Mouse (Mus musculus) heart, embryonic 10.5 days (tissue): ENCODE measurements around the gene Cdk20. TPM values are rescaled to one million over a fixed set of nuclear protein-coding genes. Genes with fewer than 3 reads are reported as not detected.

Experiments
- DNase-seq: peaks from one replicate; pipeline ENCODE4 v3.0.0-alpha.2; 2017; ENCODE audit warnings: low spot score
- H3K27ac ChIP-seq: fragments of 300-500 bp; sonication (generic); 2 replicates; pipeline ENCODE4 v1.5.1; 2016; ENCODE audit warnings: mild to moderate bottlenecking
- H3K27me3 ChIP-seq: fragments of 300-500 bp; sonication (generic); 2 replicates; pipeline ENCODE4 v1.6.1; 2016; ENCODE audit warnings: mild to moderate bottlenecking; ENCODE audit not compliant: poor library complexity, insufficient read depth, severe bottlenecking
- H3K36me3 ChIP-seq: fragments of 300-500 bp; sonication (generic); 2 replicates; pipeline ENCODE4 v1.6.1; 2016; ENCODE audit warnings: mild to moderate bottlenecking, moderate library complexity
- H3K4me1 ChIP-seq: fragments of 300-500 bp; sonication (generic); 2 replicates; pipeline ENCODE4 v1.6.1; 2016; ENCODE audit warnings: mild to moderate bottlenecking
- H3K4me3 ChIP-seq: fragments of 300-500 bp; sonication (generic); 2 replicates; pipeline ENCODE4 v1.5.1; 2016; ENCODE audit warnings: mild to moderate bottlenecking, moderate library complexity
- H3K9me3 ChIP-seq: fragments of 300-500 bp; sonication (generic); 2 replicates; pipeline ENCODE4 v1.6.1; 2016; ENCODE audit warnings: mild to moderate bottlenecking, moderate library complexity
- WGBS: fragments of 180-500 bp; shearing (Covaris S2); methylation state at CpG from one replicate; pipeline ENCODE4 v1.1.7; 2016; 5-methylcytosine and 5-hydroxymethylcytosine counted together
- polyA plus RNA-seq: library from polyadenylated mRNA; unstranded; fragments of >200 nt; fragmentation: Nextera tagmentation; extraction: Ambion mirVana; gene quantifications from 2 replicates; pipeline ENCODE4 v1.2.1, GENCODE M21; 2016

The Cdk20 gene
- 4.1 and 6.2 TPM in 2 replicates for polyA plus RNA-seq

DNA sequence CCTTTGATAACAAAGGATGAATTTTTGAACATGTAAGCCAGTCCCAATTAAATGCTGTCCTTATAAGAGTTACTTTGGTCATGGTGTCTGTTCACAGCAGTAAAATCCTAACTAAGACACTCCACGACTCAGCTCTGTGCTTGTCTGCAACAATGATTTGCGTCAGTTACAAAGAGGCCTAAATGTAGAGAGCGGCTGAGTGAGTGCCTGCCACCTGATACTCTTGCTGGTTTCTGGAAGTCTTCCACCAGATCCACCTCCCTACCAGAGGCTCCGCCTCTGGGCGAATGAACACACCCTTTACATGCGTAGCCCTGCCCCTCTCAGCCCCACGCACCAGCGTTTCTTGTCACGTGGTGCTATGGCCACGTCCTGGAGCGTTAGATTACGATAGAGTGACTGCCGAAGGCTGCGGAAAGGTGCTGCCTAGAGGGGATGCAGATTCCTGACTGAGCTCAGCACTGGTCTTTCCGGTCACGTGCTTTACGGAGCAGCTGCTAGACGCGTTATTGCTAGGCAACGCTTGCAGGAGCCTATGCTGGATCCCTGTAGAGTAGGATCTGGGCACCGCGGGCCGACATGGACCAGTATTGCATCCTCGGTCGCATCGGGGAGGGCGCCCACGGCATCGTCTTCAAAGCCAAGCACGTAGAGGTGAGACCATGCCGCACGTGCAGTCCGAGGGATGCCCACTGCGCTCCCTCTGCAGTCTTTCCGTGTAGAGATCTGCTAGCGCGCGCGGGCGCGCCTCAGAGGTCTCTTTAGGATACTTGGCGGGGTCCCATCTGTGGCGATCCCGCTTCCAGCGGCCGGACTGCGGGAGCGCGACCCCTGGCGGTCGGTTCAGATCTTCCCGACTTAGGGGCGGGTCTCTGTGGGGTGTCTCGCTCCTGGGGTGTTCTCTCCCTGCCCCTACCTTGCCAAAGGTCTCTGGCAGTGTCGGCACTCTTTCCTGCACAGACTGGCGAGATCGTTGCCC, at the start of gene Cdk20:
Gene Cdk20, plus strand, starts transcription at position 298 of the 979 bp plus-strand sequence.
- Histone ChIP-seq H3K4me3 (peak within 1 kb of the TSS; percentile 66), H3K4me1 (peaks cover 9% of the 10 kb centered on the region), H3K36me3 (no peaks in the 10 kb centered on the region), H3K9me3 (no peaks in the 10 kb centered on the region), H3K27me3 (no peaks in the 10 kb centered on the region), H3K27ac (peak within 1 kb of the TSS; percentile 79)
- DNase-seq = peak; percentile 99
- under 1% methylated on average over 57 of the region's 57 CpGs for WGBS

DNA sequence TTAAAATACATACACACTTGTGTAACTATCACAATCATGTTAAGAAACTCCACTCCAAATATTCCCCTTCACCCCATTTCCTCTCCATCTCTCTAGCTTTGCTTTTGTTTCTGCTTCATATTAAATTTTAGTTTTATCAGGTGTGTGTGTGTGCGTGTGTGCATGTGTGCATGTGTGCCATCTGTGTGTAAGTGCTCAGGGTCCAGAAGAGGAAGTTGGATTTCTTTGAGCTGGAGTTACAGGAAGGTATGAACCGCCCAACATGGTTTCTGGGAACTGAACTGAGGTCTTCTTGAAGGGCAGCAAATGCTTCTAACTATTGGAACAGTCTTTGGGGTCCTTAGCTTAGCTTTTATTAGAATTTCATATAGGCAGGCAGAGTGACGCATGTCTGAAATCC, 47.2 kb upstream of the Cdk20 start:
- Histone ChIP-seq H3K27ac (no peak overlapping the region), H3K27me3 (no peaks in the 10 kb centered on the region), H3K4me1 (peaks cover 7% of the 10 kb centered on the region; the same call in 1 of the 2 replicates), H3K4me3 (no peak overlapping the region), H3K36me3 (no peaks in the 10 kb centered on the region), H3K9me3 (no peaks in the 10 kb centered on the region)
- DNase-seq = no peak
- WGBS = 81% methylated on average over 3 of the region's 3 CpGs

DNA sequence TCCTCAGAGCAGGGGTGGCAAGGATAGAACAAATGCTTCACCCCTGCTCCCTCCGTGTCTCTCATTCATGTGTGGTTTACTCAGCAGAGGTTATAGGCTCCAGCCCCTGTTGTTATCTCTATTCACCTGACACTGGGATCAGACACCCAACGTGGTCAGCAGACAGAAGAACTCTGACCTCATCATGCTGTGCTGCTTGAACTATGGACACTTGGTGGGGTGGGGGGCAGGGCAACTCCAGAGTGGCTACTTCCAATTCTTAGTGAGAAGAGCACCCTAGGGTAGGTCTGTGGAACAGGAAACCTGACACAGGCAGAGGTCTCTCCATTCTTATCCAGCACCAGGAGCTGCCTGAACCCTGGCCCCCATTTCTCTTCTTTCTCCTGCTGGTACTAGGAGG, 46.1 kb upstream of the Cdk20 start:
- no peak for DNase-seq
- H3K4me3 ChIP-seq = no peak overlapping the region
- H3K27ac ChIP-seq = no peak overlapping the region
- H3K4me1 ChIP-seq = peaks cover 7% of the 10 kb centered on the region; the same call in 1 of the 2 replicates
- H3K9me3 ChIP-seq = no peaks in the 10 kb centered on the region
- 25% methylated on average over 2 of the region's 2 CpGs for WGBS
- H3K36me3 ChIP-seq = no peaks in the 10 kb centered on the region
- H3K27me3 ChIP-seq = no peaks in the 10 kb centered on the region

DNA sequence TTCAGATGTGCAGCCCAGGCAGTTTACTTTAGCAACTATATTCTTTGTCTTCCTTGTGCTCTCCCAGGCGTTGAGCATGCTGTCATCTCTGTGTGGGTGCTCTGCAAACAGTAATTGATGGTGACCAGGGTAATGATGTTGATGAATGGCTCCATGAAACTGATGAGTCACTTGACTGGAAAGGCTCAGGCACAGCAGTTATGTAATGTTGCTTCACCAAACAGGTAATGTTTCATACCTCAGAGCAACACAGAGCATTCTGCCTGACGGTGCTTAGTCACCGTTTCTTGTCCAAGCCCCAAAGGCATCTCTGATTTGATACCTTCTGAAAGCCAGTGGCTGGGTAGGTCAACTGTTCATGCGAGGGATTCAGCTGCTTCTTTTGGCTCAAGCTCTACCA, 43.7 kb upstream of the Cdk20 start:
- H3K9me3 ChIP-seq = no peaks in the 10 kb centered on the region
- H3K27ac ChIP-seq = no peak overlapping the region
- H3K36me3 ChIP-seq = no peaks in the 10 kb centered on the region
- H3K4me3 ChIP-seq = no peak overlapping the region
- H3K4me1 ChIP-seq = peaks cover 7% of the 10 kb centered on the region; the same call in 1 of the 2 replicates
- 79% methylated on average over 4 of the region's 4 CpGs for WGBS
- DNase-seq = no peak
- no peaks in the 10 kb centered on the region for H3K27me3 ChIP-seq

DNA sequence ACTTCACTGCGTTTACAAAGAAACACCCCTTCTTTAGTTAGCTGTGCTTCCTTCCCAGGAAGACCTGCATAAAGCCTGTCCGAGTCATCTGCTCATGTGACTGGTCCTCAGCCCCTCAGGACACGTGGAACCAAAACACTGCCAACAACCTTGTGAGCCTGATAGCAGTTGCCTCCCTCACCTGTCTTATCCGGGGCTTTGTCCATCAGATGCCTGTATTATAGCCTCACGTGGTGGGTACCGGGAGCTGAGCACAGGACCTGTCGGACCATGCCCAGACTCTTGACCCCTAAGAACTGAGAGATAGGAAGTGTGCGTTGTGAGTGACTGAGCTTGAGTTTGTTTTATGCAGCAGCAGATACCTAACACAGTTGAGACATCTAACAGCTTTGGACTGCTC, 35.1 kb upstream of the Cdk20 start:
- 45% methylated on average over 8 of the region's 8 CpGs for WGBS
- no peaks in the 10 kb centered on the region for H3K27me3 ChIP-seq
- H3K4me3 ChIP-seq = no peak overlapping the region
- no peaks in the 10 kb centered on the region for H3K9me3 ChIP-seq
- H3K36me3 ChIP-seq = no peaks in the 10 kb centered on the region
- no peak for DNase-seq
- no peak overlapping the region for H3K27ac ChIP-seq
- H3K4me1 ChIP-seq = 0 out of 2 replicates have a peak, but pooled peaks cover 3% of the 10 kb centered on the region

DNA sequence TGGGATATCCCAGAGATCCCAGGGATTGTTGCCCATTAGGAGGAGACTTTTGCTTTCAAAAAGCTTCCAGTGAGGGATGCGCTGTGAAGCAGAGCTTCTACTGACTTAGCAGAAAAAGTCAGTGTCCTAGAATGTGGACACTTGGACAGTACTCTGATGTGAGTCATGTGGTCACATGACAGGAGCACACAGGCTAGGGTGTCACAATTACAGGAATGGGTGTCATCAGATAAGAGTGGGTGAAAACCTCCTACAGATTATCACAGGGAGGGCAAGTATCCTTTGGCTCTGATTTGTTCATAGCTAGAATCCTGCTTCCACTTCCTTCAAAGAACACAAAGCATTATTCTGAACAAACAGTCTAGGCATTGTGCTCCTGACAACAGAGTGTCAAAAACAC, 34.0 kb upstream of the Cdk20 start:
- Histone ChIP-seq H3K4me3 (no peak overlapping the region), H3K4me1 (0 out of 2 replicates have a peak, but pooled peaks cover 3% of the 10 kb centered on the region), H3K36me3 (no peaks in the 10 kb centered on the region), H3K9me3 (no peaks in the 10 kb centered on the region), H3K27me3 (no peaks in the 10 kb centered on the region), H3K27ac (no peak overlapping the region)
- no peak for DNase-seq
- WGBS = 85% methylated on average over 1 of the region's 1 CpGs

DNA sequence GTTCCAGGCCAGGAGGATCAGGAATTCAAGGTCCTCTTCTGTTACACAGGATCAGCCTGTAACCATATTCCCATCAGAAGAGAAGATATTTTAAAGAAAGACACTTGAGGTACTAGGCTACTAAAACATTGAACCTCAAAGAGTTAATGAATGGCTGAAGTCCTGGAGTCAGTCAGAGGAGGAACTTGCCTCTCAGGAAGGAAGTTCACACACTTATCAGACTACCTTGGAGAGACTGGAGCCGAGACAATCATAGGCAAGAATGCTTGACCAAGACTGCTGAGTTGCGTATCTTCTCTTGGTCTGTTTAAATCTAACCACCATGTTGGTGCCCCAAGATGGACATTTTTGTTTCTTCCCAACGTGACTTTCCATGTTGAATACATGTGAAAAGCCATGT, 32.2 kb upstream of the Cdk20 start:
- H3K36me3 ChIP-seq = no peaks in the 10 kb centered on the region
- H3K4me3 ChIP-seq = no peak overlapping the region
- DNase-seq = no peak
- peaks cover 3% of the 10 kb centered on the region; the same call in 1 of the 2 replicates for H3K4me1 ChIP-seq
- H3K27me3 ChIP-seq = no peaks in the 10 kb centered on the region
- no peak overlapping the region for H3K27ac ChIP-seq
- H3K9me3 ChIP-seq = no peaks in the 10 kb centered on the region
- WGBS = 62% methylated on average over 3 of the region's 3 CpGs

DNA sequence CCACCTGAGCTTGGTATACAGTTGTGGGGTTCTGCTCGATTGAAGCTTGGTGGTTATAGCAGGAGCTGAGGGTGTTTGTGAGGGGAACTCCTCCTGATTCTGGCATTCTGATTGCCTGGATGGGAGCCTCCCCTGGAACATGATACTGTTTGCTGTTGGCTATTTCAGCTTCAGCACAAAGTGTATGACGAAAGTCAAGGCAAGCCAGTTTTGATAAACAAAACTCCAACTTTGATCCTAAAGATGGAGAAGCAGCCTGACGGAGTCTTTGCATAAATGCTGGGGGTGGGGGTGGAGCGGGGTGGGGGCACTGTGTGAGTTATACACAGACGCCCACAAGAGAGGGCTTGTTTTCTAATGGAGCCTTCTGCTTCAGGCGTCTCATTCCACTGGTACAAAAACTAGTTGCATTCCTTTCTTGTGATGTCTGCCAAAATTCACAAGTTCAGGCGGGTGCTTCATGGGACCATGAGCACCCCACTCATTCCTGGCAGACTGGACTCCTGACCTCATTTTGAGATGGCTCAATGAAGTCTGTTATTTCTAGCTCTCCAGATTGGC, 31.2 kb upstream of the Cdk20 start:
- 49% methylated on average over 7 of the region's 7 CpGs for WGBS
- Histone ChIP-seq H3K9me3 (no peaks in the 10 kb centered on the region), H3K27ac (no peak overlapping the region; the same call in 1 of the 2 replicates), H3K36me3 (no peaks in the 10 kb centered on the region), H3K4me1 (peaks cover 3% of the 10 kb centered on the region; the same call in 1 of the 2 replicates), H3K4me3 (no peak overlapping the region), H3K27me3 (no peaks in the 10 kb centered on the region)
- DNase-seq = no peak

DNA sequence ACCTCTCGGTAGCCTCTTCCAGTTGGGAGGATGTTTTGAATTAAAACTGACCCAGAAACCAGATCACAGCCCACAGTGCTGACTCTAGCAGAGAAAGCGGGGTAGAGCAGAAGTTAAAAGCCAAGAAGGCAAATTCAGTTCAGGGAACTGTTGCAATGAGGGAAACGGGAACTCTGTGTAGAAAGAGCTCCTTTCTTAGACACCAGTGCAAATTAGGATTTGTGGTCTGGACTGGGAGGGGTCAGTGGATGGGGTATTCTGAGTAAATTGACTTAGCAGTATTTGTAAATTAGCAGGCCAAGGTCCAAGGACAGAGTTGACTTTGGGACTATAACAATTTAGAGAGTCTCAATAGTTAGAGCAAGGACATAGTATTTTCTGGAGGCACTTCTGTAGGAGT, 30.1 kb upstream of the Cdk20 start:
- no peak overlapping the region for H3K27ac ChIP-seq
- peaks cover 1% of the 10 kb centered on the region; the same call in 1 of the 2 replicates for H3K4me1 ChIP-seq
- no peak for DNase-seq
- no peaks in the 10 kb centered on the region for H3K36me3 ChIP-seq
- no peak overlapping the region for H3K4me3 ChIP-seq
- WGBS = 64% methylated on average over 3 of the region's 3 CpGs
- H3K27me3 ChIP-seq = no peaks in the 10 kb centered on the region
- no peaks in the 10 kb centered on the region for H3K9me3 ChIP-seq

DNA sequence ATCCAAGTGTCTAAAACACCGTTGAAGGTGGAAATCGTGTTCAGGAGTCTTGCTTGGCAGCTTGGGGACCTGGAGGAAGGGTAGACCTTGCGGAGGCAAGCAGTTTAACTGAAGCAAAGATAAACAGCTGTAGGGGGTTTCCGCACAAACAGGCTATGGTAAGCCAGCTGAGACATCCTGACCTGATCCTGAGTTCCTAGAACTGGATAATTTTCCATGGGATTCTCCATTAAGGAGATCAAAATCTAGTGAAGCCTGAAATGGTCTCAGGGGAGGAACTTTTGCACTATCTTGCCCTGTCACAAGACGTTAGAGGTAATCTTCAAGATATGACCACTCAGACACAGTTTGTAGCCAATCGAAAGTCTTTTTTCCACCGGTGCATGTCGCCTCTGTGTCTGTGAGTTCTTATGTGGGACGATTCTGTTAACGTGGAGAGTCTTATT, 29.6 kb upstream of the Cdk20 start:
- H3K36me3 ChIP-seq = no peaks in the 10 kb centered on the region
- H3K27ac ChIP-seq = no peak overlapping the region
- DNase-seq = no peak
- H3K27me3 ChIP-seq = no peaks in the 10 kb centered on the region
- H3K9me3 ChIP-seq = no peaks in the 10 kb centered on the region
- 64% methylated on average over 10 of the region's 10 CpGs for WGBS
- no peak overlapping the region for H3K4me3 ChIP-seq
- no peaks in the 10 kb centered on the region; the same call in 1 of the 2 replicates for H3K4me1 ChIP-seq

DNA sequence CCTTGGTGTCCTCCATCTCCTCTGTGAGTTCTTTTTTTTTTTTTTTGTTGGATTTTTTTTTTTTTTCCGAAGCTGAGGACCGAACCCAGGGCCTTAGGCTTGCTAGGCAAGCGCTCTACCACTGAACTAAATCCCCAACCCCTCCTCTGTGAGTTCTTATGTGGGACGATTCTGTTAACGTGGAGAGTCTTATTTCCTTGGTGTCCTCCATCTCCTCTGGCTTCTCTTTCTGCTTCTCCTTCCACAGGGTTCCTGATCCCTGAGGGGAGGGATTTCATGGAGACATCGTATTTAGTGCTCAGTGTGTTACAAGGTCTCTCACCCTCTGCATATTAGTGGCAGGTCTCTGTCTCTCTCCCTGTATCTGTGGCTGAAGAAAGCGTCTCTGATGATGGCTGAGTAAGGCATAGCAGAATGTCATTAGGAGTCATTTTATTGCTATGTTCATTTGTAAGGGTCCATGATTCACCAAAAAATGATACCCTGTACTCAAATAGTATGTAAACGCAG, 29.1 kb upstream of the Cdk20 start:
- Histone ChIP-seq H3K9me3 (no peaks in the 10 kb centered on the region), H3K4me3 (no peak overlapping the region), H3K4me1 (no peaks in the 10 kb centered on the region; the same call in 1 of the 2 replicates), H3K36me3 (no peaks in the 10 kb centered on the region), H3K27ac (no peak overlapping the region), H3K27me3 (no peaks in the 10 kb centered on the region)
- no peak for DNase-seq
- WGBS = 83% methylated on average over 8 of the region's 8 CpGs

DNA sequence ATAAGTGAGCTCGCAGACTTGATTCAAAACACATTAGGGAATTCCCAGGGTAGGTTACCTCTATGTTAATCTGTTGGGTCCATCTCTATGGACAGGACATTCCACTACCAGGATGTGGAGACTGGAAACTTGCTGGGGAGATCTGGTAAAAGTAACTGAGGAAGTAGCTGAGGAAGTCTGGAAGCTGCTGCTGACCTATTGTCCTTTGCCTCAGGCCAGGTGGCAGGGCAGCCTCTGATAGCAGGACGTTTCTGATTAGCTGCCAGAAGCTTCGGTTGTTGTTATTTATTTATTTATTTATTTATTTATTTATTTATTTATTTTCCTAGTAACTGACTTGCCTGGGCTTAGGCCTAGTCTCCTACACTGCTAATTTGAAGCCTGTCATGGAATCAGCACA, 28.6 kb upstream of the Cdk20 start:
- WGBS = 40% methylated on average over 3 of the region's 3 CpGs
- Histone ChIP-seq H3K4me3 (no peak overlapping the region), H3K9me3 (no peaks in the 10 kb centered on the region), H3K27me3 (no peaks in the 10 kb centered on the region), H3K36me3 (no peaks in the 10 kb centered on the region), H3K4me1 (no peaks in the 10 kb centered on the region; the same call in 1 of the 2 replicates), H3K27ac (no peak overlapping the region)
- no peak for DNase-seq

DNA sequence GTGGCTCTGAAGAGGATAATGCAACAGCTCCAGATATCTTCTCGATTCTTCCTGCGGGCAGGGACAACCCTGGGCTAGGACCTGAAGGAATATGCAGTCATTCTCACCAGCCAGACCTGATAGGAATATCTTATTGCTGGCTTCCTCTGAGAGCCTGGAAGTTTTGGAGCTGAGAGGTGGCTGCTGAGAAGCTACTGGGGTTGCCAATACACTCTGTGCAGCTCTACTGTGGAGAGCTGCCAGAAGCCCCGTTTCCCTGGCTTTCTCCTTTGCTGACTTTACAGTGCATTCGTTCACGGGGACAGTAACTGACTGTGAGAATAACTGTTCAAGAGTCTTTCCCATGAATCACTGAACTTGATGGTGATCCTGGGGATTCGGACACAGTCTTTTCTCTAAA, 26.6 kb upstream of the Cdk20 start:
- Histone ChIP-seq H3K9me3 (no peaks in the 10 kb centered on the region), H3K4me1 (no peaks in the 10 kb centered on the region; the same call in 1 of the 2 replicates), H3K27me3 (no peaks in the 10 kb centered on the region), H3K4me3 (no peak overlapping the region), H3K27ac (0 out of 2 replicates have a peak overlapping the region, but pooled peaks have one; percentile 16), H3K36me3 (no peaks in the 10 kb centered on the region)
- DNase-seq = no peak
- WGBS = 59% methylated on average over 6 of the region's 6 CpGs
